In genomic region chr4:123451991-123452390, GRCm38 (mm10) we compare ENCODE assay signal across 16 mouse cellular contexts.
A peak's percentile ranks its signal among the peaks of the same experiment; 100 is the strongest.
DNase-seq lines count a peak whose midpoint lies in the region.
"Had no signal": no experiment of that assay in that cellular context is flagged by ENCODE, and none has a peak within 500 bp of the region (broad histone marks: within the 10 kb centered on the region; RNA-seq: fewer than 3 reads in every experiment).

No protein-coding gene starts in this region.

- WGBS in heart, embryonic 10.5 days = 79% methylated on average over 3 of the region's 3 CpGs

- peaks cover 91% of the 10 kb centered on the region for H3K36me3 ChIP-seq in heart, embryonic 10.5 days

- intact Hi-C loops in heart, postnatal 14 days (cut with DNase I) = no loop called here

- no peaks in the 10 kb centered on the region for H3K27me3 ChIP-seq in heart, embryonic 10.5 days (ENCODE audit: insufficient read depth, poor library complexity, severe bottlenecking)
- H3K27me3 ChIP-seq: embryonic facial prominence, embryonic 12.5 days; forebrain, embryonic 12.5 days had no signal

- H3K4me1 ChIP-seq in heart, embryonic 10.5 days = peaks cover 6% of the 10 kb centered on the region; the same call in 1 of the 2 replicates
- H3K4me1 ChIP-seq: embryonic facial prominence, embryonic 10.5 days; embryonic facial prominence, embryonic 12.5 days; forebrain, embryonic 10.5 days; forebrain, embryonic 12.5 days had no signal

- H3K27ac ChIP-seq in heart, embryonic 10.5 days = no peak overlapping the region
- H3K27ac ChIP-seq: embryonic facial prominence, embryonic 10.5 days; embryonic facial prominence, embryonic 12.5 days; forebrain, embryonic 10.5 days; forebrain, embryonic 12.5 days had no signal

- DNase-seq in heart, embryonic 10.5 days (ENCODE audit: low spot score) = peak; percentile 43
- DNase-seq in heart, postnatal 14 days = no peak
- DNase-seq in brain, adult 2 months (ENCODE audit: low read depth, low spot score) = peak; percentile 34
- peak; percentile 78 for DNase-seq in fat pad, adult 2 months (ENCODE audit: extremely low read depth, low read depth, low spot score)
- DNase-seq in thymus, postnatal 25 days = no peak
- DNase-seq: adrenal gland, adult 2 months; adrenal gland, postnatal 10 days; adrenal gland, postnatal 25 days; cerebellum, adult 11-12 months; cerebellum, adult 2 months; cerebellum, adult 9-10 months; cerebellum, postnatal 25 days had no signal

- no peak overlapping the region for H3K4me3 ChIP-seq in heart, embryonic 10.5 days
- H3K4me3 ChIP-seq: embryonic facial prominence, embryonic 10.5 days; embryonic facial prominence, embryonic 12.5 days; forebrain, embryonic 10.5 days; forebrain, embryonic 12.5 days had no signal

- no peaks in the 10 kb centered on the region for H3K9me3 ChIP-seq in heart, embryonic 10.5 days
- H3K9me3 ChIP-seq: embryonic facial prominence, embryonic 10.5 days; embryonic facial prominence, embryonic 12.5 days; forebrain, embryonic 10.5 days; forebrain, embryonic 12.5 days had no signal

Comparison
In these comparisons a context has a peak if more than half of its experiments do, and no peak if none do; other contexts are left out.
1. DNase-seq: peak in heart, embryonic 10.5 days (single experiment), brain, adult 2 months (single experiment) and fat pad, adult 2 months (single experiment); none in heart, postnatal 14 days (0 of 2) and thymus, postnatal 25 days (single experiment).